18 mouse cellular contexts compared by ENCODE assay signal in the genomic region with DNA sequence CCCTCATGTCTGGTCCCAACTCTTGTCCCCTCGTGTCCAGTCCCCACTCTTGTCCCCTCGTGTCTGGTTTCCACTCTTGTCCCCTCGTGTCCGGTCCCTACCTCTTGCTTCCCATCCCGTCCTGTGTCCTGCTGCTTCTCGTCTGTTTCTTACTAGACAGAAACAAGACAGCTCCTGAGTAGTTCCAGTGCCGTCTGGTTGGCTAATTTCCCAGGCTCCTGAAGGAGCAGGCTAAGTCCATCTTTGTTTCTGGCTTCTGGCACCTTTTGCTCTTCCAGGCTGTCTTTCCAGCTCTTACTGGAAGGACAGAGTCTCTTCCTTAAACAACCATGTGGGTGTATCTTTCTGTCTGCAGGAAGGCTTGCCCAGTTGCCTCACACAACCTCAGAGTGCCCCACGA. TPM values are rescaled to one million over a fixed set of nuclear protein-coding genes. Genes with fewer than 3 reads are reported as not detected.
DNase-seq lines count a peak whose midpoint lies in the region; ATAC-seq and TF ChIP-seq lines count a peak whose summit lies in the region.
"Had no signal": no experiment of that assay in that cellular context is flagged by ENCODE, and none has a peak within 500 bp of the region (broad histone marks: within the 10 kb centered on the region; RNA-seq: fewer than 3 reads in every experiment).

No protein-coding gene starts in this region.

- H3K27ac ChIP-seq in heart, embryonic 10.5 days: peak overlapping the region; percentile 37; the same call in 1 of the 2 replicates
- H3K27ac ChIP-seq in heart, embryonic 12.5 days (ENCODE audit: poor library complexity, severe bottlenecking): no peak overlapping the region
- H3K27ac ChIP-seq in midbrain, embryonic 10.5 days (replicated peaks): 0 out of 2 replicates have a peak overlapping the region, but pooled peaks have one; percentile 56
- no peak overlapping the region for H3K27ac ChIP-seq in midbrain, embryonic 13.5 days
- peak overlapping the region; percentile 36; the same call in 1 of the 2 replicates for H3K27ac ChIP-seq in limb, embryonic 10.5 days
- H3K27ac ChIP-seq in kidney, adult 2 months (ENCODE audit: insufficient read depth, low read depth, low read length): no peak overlapping the region
- H3K27ac ChIP-seq: embryonic facial prominence, embryonic 12.5 days; forebrain, embryonic 15.5 days; hindbrain, postnatal 0 days; kidney, embryonic 15.5 days; limb, embryonic 15.5 days; midbrain, embryonic 12.5 days had no signal

- no peaks in the 10 kb centered on the region for H3K36me3 ChIP-seq in heart, embryonic 10.5 days
- H3K36me3 ChIP-seq in heart, embryonic 12.5 days: no peaks in the 10 kb centered on the region
- no peaks in the 10 kb centered on the region for H3K36me3 ChIP-seq in midbrain, embryonic 10.5 days
- no peaks in the 10 kb centered on the region for H3K36me3 ChIP-seq in midbrain, embryonic 13.5 days
- H3K36me3 ChIP-seq in limb, embryonic 10.5 days: no peaks in the 10 kb centered on the region
- no peaks in the 10 kb centered on the region for H3K36me3 ChIP-seq in kidney, adult 2 months (ENCODE audit: control insufficient read depth, insufficient read depth, low read length)
- H3K36me3 ChIP-seq: embryonic facial prominence, embryonic 12.5 days; forebrain, embryonic 15.5 days; kidney, embryonic 15.5 days; limb, embryonic 15.5 days; midbrain, embryonic 12.5 days had no signal

- WGBS in heart, embryonic 10.5 days: 67% methylated on average over 8 of the region's 8 CpGs
- 53% methylated on average over 8 of the region's 8 CpGs for WGBS in heart, embryonic 12.5 days
- WGBS in midbrain, embryonic 10.5 days: 80% methylated on average over 8 of the region's 8 CpGs
- 83% methylated on average over 8 of the region's 8 CpGs for WGBS in midbrain, embryonic 13.5 days
- 77% methylated on average over 8 of the region's 8 CpGs for WGBS in limb, embryonic 10.5 days
- 83% methylated on average over 8 of the region's 8 CpGs for WGBS in kidney, adult 2 months

- H3K9me3 ChIP-seq in heart, embryonic 10.5 days: no peaks in the 10 kb centered on the region
- H3K9me3 ChIP-seq in heart, embryonic 12.5 days (replicated peaks): no peaks in the 10 kb centered on the region
- no peaks in the 10 kb centered on the region for H3K9me3 ChIP-seq in midbrain, embryonic 10.5 days (replicated peaks)
- no peaks in the 10 kb centered on the region for H3K9me3 ChIP-seq in midbrain, embryonic 13.5 days
- H3K9me3 ChIP-seq in limb, embryonic 10.5 days (replicated peaks): no peaks in the 10 kb centered on the region
- H3K9me3 ChIP-seq: embryonic facial prominence, embryonic 12.5 days; forebrain, embryonic 15.5 days; kidney, embryonic 15.5 days; limb, embryonic 15.5 days; midbrain, embryonic 12.5 days had no signal

- H3K9ac ChIP-seq in heart, embryonic 12.5 days: no peak overlapping the region
- no peak overlapping the region for H3K9ac ChIP-seq in midbrain, embryonic 13.5 days (replicated peaks)
- H3K9ac ChIP-seq: embryonic facial prominence, embryonic 12.5 days; forebrain, embryonic 15.5 days; kidney, embryonic 15.5 days; limb, embryonic 15.5 days; midbrain, embryonic 12.5 days had no signal

- no peaks in the 10 kb centered on the region for H3K27me3 ChIP-seq in heart, embryonic 10.5 days (ENCODE audit: insufficient read depth, poor library complexity, severe bottlenecking)
- no peaks in the 10 kb centered on the region for H3K27me3 ChIP-seq in heart, embryonic 12.5 days (replicated peaks)
- H3K27me3 ChIP-seq in midbrain, embryonic 10.5 days (ENCODE audit: low read depth, poor library complexity, severe bottlenecking): no peaks in the 10 kb centered on the region; the same call in 1 of the 2 replicates
- H3K27me3 ChIP-seq in midbrain, embryonic 13.5 days: no peaks in the 10 kb centered on the region
- 0 out of 2 replicates have a peak, but pooled peaks cover 3% of the 10 kb centered on the region for H3K27me3 ChIP-seq in limb, embryonic 10.5 days (ENCODE audit: low read depth, poor library complexity, severe bottlenecking)
- no peaks in the 10 kb centered on the region for H3K27me3 ChIP-seq in kidney, adult 2 months (replicated peaks; ENCODE audit: control insufficient read depth, insufficient read depth, low read length)
- H3K27me3 ChIP-seq: embryonic facial prominence, embryonic 12.5 days; forebrain, embryonic 15.5 days; kidney, embryonic 15.5 days; limb, embryonic 15.5 days; midbrain, embryonic 12.5 days had no signal

- DNase-seq in heart, embryonic 10.5 days (ENCODE audit: low spot score): no peak
- no peak for DNase-seq in midbrain, embryonic 10.5 days (ENCODE audit: low spot score)
- DNase-seq in gastrocnemius, postnatal 25 days: peak; percentile 33
- DNase-seq in limb, embryonic 10.5 days (ENCODE audit: low spot score): no peak
- no peak for DNase-seq in kidney, adult 2 months
- DNase-seq: cerebellum, adult 2 months; lung, adult 18-20 months; lung, postnatal 4 days; thymus, adult 18-20 months had no signal

- TF ChIP-seq CTCF in kidney, adult 2 months (conservative IDR thresholded peaks at IDR 0.05; ENCODE audit: insufficient read depth, insufficient read length, low read depth, low read length): no peak

- no peak overlapping the region for H3K4me3 ChIP-seq in heart, embryonic 10.5 days
- H3K4me3 ChIP-seq in heart, embryonic 12.5 days: no peak overlapping the region
- no peak overlapping the region for H3K4me3 ChIP-seq in midbrain, embryonic 10.5 days
- H3K4me3 ChIP-seq in midbrain, embryonic 13.5 days (replicated peaks): no peak overlapping the region
- no peak overlapping the region for H3K4me3 ChIP-seq in limb, embryonic 10.5 days
- H3K4me3 ChIP-seq in kidney, adult 2 months (ENCODE audit: insufficient read depth, low read depth, low read length): no peak overlapping the region
- H3K4me3 ChIP-seq: embryonic facial prominence, embryonic 12.5 days; forebrain, embryonic 15.5 days; kidney, embryonic 15.5 days; limb, embryonic 15.5 days; midbrain, embryonic 12.5 days had no signal

- no peak for ATAC-seq in heart, embryonic 12.5 days (ENCODE audit: insufficient number of reproducible peaks, low FRiP score)
- no peak for ATAC-seq in midbrain, embryonic 13.5 days
- ATAC-seq: forebrain, embryonic 15.5 days; Patski had no signal

- TF ChIP-seq POLR2A in kidney, adult 2 months (IDR thresholded peaks at IDR 0.05; ENCODE audit: low read depth, low read length): no peak

- H3K4me2 ChIP-seq in heart, embryonic 12.5 days: no peak overlapping the region
- H3K4me2 ChIP-seq in midbrain, embryonic 13.5 days (replicated peaks): no peak overlapping the region
- H3K4me2 ChIP-seq: embryonic facial prominence, embryonic 12.5 days; forebrain, embryonic 15.5 days; kidney, embryonic 15.5 days; limb, embryonic 15.5 days; midbrain, embryonic 12.5 days had no signal

- H3K4me1 ChIP-seq in heart, embryonic 10.5 days: peaks cover 16% of the 10 kb centered on the region
- H3K4me1 ChIP-seq in heart, embryonic 12.5 days (replicated peaks): peaks cover 16% of the 10 kb centered on the region
- H3K4me1 ChIP-seq in midbrain, embryonic 10.5 days: peaks cover 19% of the 10 kb centered on the region
- H3K4me1 ChIP-seq in midbrain, embryonic 13.5 days (replicated peaks): 0 out of 2 replicates have a peak, but pooled peaks cover 3% of the 10 kb centered on the region
- H3K4me1 ChIP-seq in limb, embryonic 10.5 days: 0 out of 2 replicates have a peak, but pooled peaks cover 3% of the 10 kb centered on the region
- no peaks in the 10 kb centered on the region for H3K4me1 ChIP-seq in kidney, adult 2 months (ENCODE audit: control insufficient read depth, insufficient read depth, low read length)
- H3K4me1 ChIP-seq: embryonic facial prominence, embryonic 12.5 days; forebrain, embryonic 15.5 days; kidney, embryonic 15.5 days had no signal

RNA-seq across cellular contexts. Expression of a gene that starts 33.7 kb away (rescaled TPM):
- polyA plus RNA-seq in heart, embryonic 10.5 days (2016; fragmentation: Nextera tagmentation; extraction: Ambion mirVana): 0.79 and 1.0 TPM in 2 replicates
- polyA plus RNA-seq in heart, embryonic 12.5 days (2016; fragmentation: Nextera tagmentation; extraction: Ambion mirVana): 1.0 and 1.8 TPM in 2 replicates
- 0.17 and 0.97 TPM in 2 replicates for polyA plus RNA-seq in midbrain, embryonic 10.5 days (2016; fragmentation: Nextera tagmentation; extraction: Ambion mirVana)
- 10.3 and 11.3 TPM in 2 replicates for polyA plus RNA-seq in midbrain, embryonic 13.5 days (2015; fragmentation: Nextera tagmentation; extraction: Ambion mirVana)
- total RNA-seq in gastrocnemius, postnatal 25 days (2021): 1 to 10 TPM; 1.4 TPM
- 0.13 and 0.16 TPM in 2 replicates for polyA plus RNA-seq in limb, embryonic 10.5 days (2016; fragmentation: Nextera tagmentation; extraction: Ambion mirVana)
- 1.0 and 2.2 TPM in 2 replicates for polyA plus RNA-seq in kidney, adult 2 months (2012; rRNA removed)

Comparison
In these comparisons a context has a peak if more than half of its experiments do, and no peak if none do; other contexts are left out.
1. H3K27ac ChIP-seq: peak in heart, embryonic 10.5 days (single experiment), midbrain, embryonic 10.5 days (single experiment) and limb, embryonic 10.5 days (single experiment); none in heart, embryonic 12.5 days (single experiment), midbrain, embryonic 13.5 days (single experiment) and kidney, adult 2 months (single experiment).